Comparison of ENCODE assay signal across 24 mouse cellular contexts in genomic region chr17:9937211-9937610, GRCm38 (mm10).
"Had no signal": no experiment of that assay in that cellular context is flagged by ENCODE, and none has a peak within 500 bp of the region (broad histone marks: within the 10 kb centered on the region; RNA-seq: fewer than 3 reads in every experiment).

No protein-coding gene starts in this region.

- H3K27me3 ChIP-seq: heart, embryonic 12.5 days; hindbrain, embryonic 12.5 days; intestine, embryonic 15.5 days; limb, embryonic 12.5 days had no signal

- H3K27ac ChIP-seq: gastrocnemius, adult 2 months; hindbrain, embryonic 10.5 days; hindbrain, embryonic 12.5 days; hindbrain, embryonic 14.5 days; intestine, embryonic 15.5 days; layer of hippocampus, adult 2 months; left cerebral cortex, adult 2 months; limb, embryonic 10.5 days; limb, embryonic 12.5 days had no signal

- H3K4me1 ChIP-seq: hindbrain, embryonic 12.5 days; intestine, embryonic 15.5 days had no signal

- DNase-seq: gastrocnemius, adult 2 months; gastrocnemius, postnatal 10 days; gastrocnemius, postnatal 25 days; heart, postnatal 10 days; heart, postnatal 4 days; kidney, adult 18-20 months; kidney, adult 8-10 months; kidney, postnatal 10 days; kidney, postnatal 25 days; kidney, postnatal 4 days; liver had no signal

- ATAC-seq: hindbrain, embryonic 16.5 days; inflammation-experienced regulatory T-cells, adult 6 months; intestine, embryonic 15.5 days; intestine, postnatal 0 days had no signal

- H3K36me3 ChIP-seq: heart, embryonic 12.5 days; hindbrain, embryonic 10.5 days; hindbrain, embryonic 12.5 days; intestine, embryonic 15.5 days; limb, embryonic 10.5 days; limb, embryonic 12.5 days had no signal

- H3K4me2 ChIP-seq: heart, embryonic 12.5 days; hindbrain, embryonic 12.5 days; hindbrain, embryonic 14.5 days; intestine, embryonic 15.5 days; limb, embryonic 12.5 days; liver, embryonic 11.5 days had no signal

- H3K9ac ChIP-seq: heart, embryonic 12.5 days; hindbrain, embryonic 12.5 days; hindbrain, embryonic 14.5 days; intestine, embryonic 15.5 days; limb, embryonic 12.5 days had no signal

- H3K4me3 ChIP-seq: gastrocnemius, adult 2 months; heart, embryonic 12.5 days; hindbrain, embryonic 10.5 days; hindbrain, embryonic 12.5 days; intestine, embryonic 15.5 days; layer of hippocampus, adult 2 months; left cerebral cortex, adult 2 months; limb, embryonic 10.5 days; limb, embryonic 12.5 days had no signal

- H3K9me3 ChIP-seq: heart, embryonic 12.5 days; hindbrain, embryonic 12.5 days; intestine, embryonic 15.5 days; limb, embryonic 10.5 days had no signal
